8 mouse cellular contexts compared by ENCODE assay signal in genomic region chrX:95968594-95968965, GRCm38 (mm10). TPM values are rescaled to one million over a fixed set of nuclear protein-coding genes. Genes with fewer than 3 reads are reported as not detected.
DNase-seq lines count a peak whose midpoint lies in the region; ATAC-seq and TF ChIP-seq lines count a peak whose summit lies in the region.

No protein-coding gene starts in this region.

- H3K9ac ChIP-seq in forebrain, embryonic 11.5 days (ENCODE audit: low read length): peak overlapping the region; percentile 62
- H3K9ac ChIP-seq in heart, embryonic 16.5 days (ENCODE audit: low read length): peak overlapping the region; percentile 72
- H3K9ac ChIP-seq in liver, embryonic 13.5 days: peak overlapping the region; percentile 69
- peak overlapping the region; percentile 59 for H3K9ac ChIP-seq in neural tube, embryonic 12.5 days
- peak overlapping the region; percentile 57; the same call in 1 of the 2 replicates for H3K9ac ChIP-seq in stomach, postnatal 0 days (ENCODE audit: low read length)

- 12% methylated on average over 6 of the region's 6 CpGs for WGBS in forebrain, embryonic 11.5 days
- WGBS in heart, embryonic 16.5 days: 20% methylated on average over 6 of the region's 6 CpGs
- WGBS in liver, embryonic 13.5 days (ENCODE audit: insufficient replicate concordance): 13% methylated on average over 6 of the region's 6 CpGs
- 20% methylated on average over 6 of the region's 6 CpGs for WGBS in neural tube, embryonic 12.5 days
- 16% methylated on average over 6 of the region's 6 CpGs for WGBS in stomach, postnatal 0 days

- no peak for TF ChIP-seq CTCF in stomach, postnatal 0 days (IDR thresholded peaks at IDR 0.05; ENCODE audit: low read depth)

- peak overlapping the region; percentile 89 for H3K27ac ChIP-seq in forebrain, embryonic 11.5 days (ENCODE audit: low read depth, low read length)
- peak overlapping the region; percentile 46 for H3K27ac ChIP-seq in heart, embryonic 16.5 days (ENCODE audit: low read length)
- H3K27ac ChIP-seq in liver, embryonic 13.5 days: peak overlapping the region; percentile 74
- H3K27ac ChIP-seq in neural tube, embryonic 12.5 days: peak overlapping the region; percentile 83
- peak overlapping the region; percentile 36; the same call in 1 of the 2 replicates for H3K27ac ChIP-seq in stomach, postnatal 0 days (replicated peaks)

- H3K4me2 ChIP-seq in forebrain, embryonic 11.5 days (ENCODE audit: low read depth, low read length, severe bottlenecking): peak overlapping the region; percentile 51; the same call in 1 of the 2 replicates
- H3K4me2 ChIP-seq in heart, embryonic 16.5 days (ENCODE audit: low read depth, low read length): peak overlapping the region; percentile 75
- H3K4me2 ChIP-seq in liver, embryonic 13.5 days: peak overlapping the region; percentile 79
- peak overlapping the region; percentile 58 for H3K4me2 ChIP-seq in neural tube, embryonic 12.5 days (replicated peaks)
- H3K4me2 ChIP-seq in stomach, postnatal 0 days (replicated peaks; ENCODE audit: low read depth): peak overlapping the region; percentile 53

- peak overlapping the region; percentile 28 for H3K4me3 ChIP-seq in forebrain, embryonic 11.5 days (ENCODE audit: low read depth, low read length)
- peak overlapping the region; percentile 52 for H3K4me3 ChIP-seq in heart, embryonic 16.5 days (ENCODE audit: low read length)
- peak overlapping the region; percentile 58 for H3K4me3 ChIP-seq in liver, embryonic 13.5 days (replicated peaks)
- H3K4me3 ChIP-seq in neural tube, embryonic 12.5 days: peak overlapping the region; percentile 33
- peak overlapping the region; percentile 33 for H3K4me3 ChIP-seq in stomach, postnatal 0 days (ENCODE audit: low read depth, low read length)

- H3K27me3 ChIP-seq in forebrain, embryonic 11.5 days (ENCODE audit: control insufficient read depth, insufficient read depth, low read length): no peaks in the 10 kb centered on the region
- H3K27me3 ChIP-seq in heart, embryonic 16.5 days (ENCODE audit: control insufficient read depth, insufficient read depth, low read length): no peaks in the 10 kb centered on the region
- no peaks in the 10 kb centered on the region for H3K27me3 ChIP-seq in liver, embryonic 13.5 days
- H3K27me3 ChIP-seq in neural tube, embryonic 12.5 days (replicated peaks): no peaks in the 10 kb centered on the region
- H3K27me3 ChIP-seq in stomach, postnatal 0 days (ENCODE audit: control insufficient read depth, insufficient read depth, low read length): no peaks in the 10 kb centered on the region

- no peaks in the 10 kb centered on the region for H3K9me3 ChIP-seq in forebrain, embryonic 11.5 days (ENCODE audit: control insufficient read depth, low read length)
- H3K9me3 ChIP-seq in heart, embryonic 16.5 days (replicated peaks; ENCODE audit: control insufficient read depth, low read length): no peaks in the 10 kb centered on the region
- no peaks in the 10 kb centered on the region for H3K9me3 ChIP-seq in liver, embryonic 13.5 days (replicated peaks)
- H3K9me3 ChIP-seq in neural tube, embryonic 12.5 days: no peaks in the 10 kb centered on the region
- no peaks in the 10 kb centered on the region for H3K9me3 ChIP-seq in stomach, postnatal 0 days (ENCODE audit: control insufficient read depth, low read length)

- no peak for TF ChIP-seq EP300 in stomach, postnatal 0 days (optimal IDR thresholded peaks at IDR 0.05)

- peak; percentile 94 for ATAC-seq in forebrain, embryonic 11.5 days (replicated peaks; ENCODE audit: low FRiP score)
- peak; percentile 89 for ATAC-seq in heart, embryonic 16.5 days (replicated peaks; ENCODE audit: extremely low read depth, insufficient read depth, low FRiP score)
- peak; percentile 86 for ATAC-seq in liver, embryonic 13.5 days (ENCODE audit: low read depth)
- peak; percentile 94 for ATAC-seq in neural tube, embryonic 12.5 days (ENCODE audit: low FRiP score, low read depth)
- peak; percentile 94 for ATAC-seq in stomach, postnatal 0 days (ENCODE audit: low FRiP score, low TSS enrichment)

- no peaks in the 10 kb centered on the region for H3K4me1 ChIP-seq in forebrain, embryonic 11.5 days (replicated peaks; ENCODE audit: control insufficient read depth, insufficient read depth, low read length)
- H3K4me1 ChIP-seq in heart, embryonic 16.5 days (ENCODE audit: control insufficient read depth, insufficient read depth, low read length): no peaks in the 10 kb centered on the region
- peaks cover 9% of the 10 kb centered on the region for H3K4me1 ChIP-seq in liver, embryonic 13.5 days (replicated peaks)
- H3K4me1 ChIP-seq in neural tube, embryonic 12.5 days: no peaks in the 10 kb centered on the region
- no peaks in the 10 kb centered on the region for H3K4me1 ChIP-seq in stomach, postnatal 0 days (replicated peaks; ENCODE audit: control insufficient read depth, insufficient read depth)

- H3K36me3 ChIP-seq in forebrain, embryonic 11.5 days (ENCODE audit: control insufficient read depth, insufficient read depth, low read length): no peaks in the 10 kb centered on the region
- H3K36me3 ChIP-seq in heart, embryonic 16.5 days (ENCODE audit: control insufficient read depth, insufficient read depth): no peaks in the 10 kb centered on the region
- no peaks in the 10 kb centered on the region for H3K36me3 ChIP-seq in liver, embryonic 13.5 days
- no peaks in the 10 kb centered on the region for H3K36me3 ChIP-seq in neural tube, embryonic 12.5 days
- H3K36me3 ChIP-seq in stomach, postnatal 0 days (ENCODE audit: control insufficient read depth, insufficient read depth, low read length): no peaks in the 10 kb centered on the region

- peak; percentile 61 to 72 for DNase-seq in CD8-positive naive resting alpha-beta T cell, adult 2 months (ENCODE audit: low read depth in 2 of 2, low spot score in 2 of 2)
- DNase-seq in c-Kit-positive CD71-positive TER-119-negative erythroid progenitor cells, embryonic 14.5 days (ENCODE audit: low read depth): peak; percentile 84
- peak; percentile 88 for DNase-seq in forebrain, embryonic 11.5 days (ENCODE audit: low spot score)
- DNase-seq in kidney, postnatal 25 days: peak; percentile 81 to 89
- DNase-seq in liver, embryonic 13.5 days: peak; percentile 86
- peak; percentile 85 for DNase-seq in stomach, postnatal 0 days (ENCODE audit: low spot score)

RNA-seq across cellular contexts. Expression of gene Las1l, which starts 11.8 kb away (rescaled TPM):
- 47.5 and 48.6 TPM in 2 replicates for polyA plus RNA-seq in forebrain, embryonic 11.5 days (2014; fragmentation: Nextera tagmentation; extraction: Ambion mirVana)
- polyA plus RNA-seq in heart, embryonic 16.5 days (2015; fragmentation: Nextera tagmentation; extraction: Ambion mirVana): 62.7 and 63.6 TPM in 2 replicates
- 42.1 and 46.8 TPM in 2 replicates for polyA plus RNA-seq in liver, embryonic 13.5 days (2015; fragmentation: Nextera tagmentation; extraction: Ambion mirVana)
- 73.6 and 75.1 TPM in 2 replicates for polyA plus RNA-seq in neural tube, embryonic 12.5 days (2016; fragmentation: Nextera tagmentation; extraction: Ambion mirVana)
- polyA plus RNA-seq in stomach, postnatal 0 days (2015; fragmentation: Nextera tagmentation; extraction: Ambion mirVana): 33.7 and 35.8 TPM in 2 replicates

Comparison
In these comparisons a context has a peak if more than half of its experiments do, and no peak if none do; other contexts are left out.
1. Peak in every context shown above with its lines: DNase-seq, ATAC-seq, H3K4me3 ChIP-seq and H3K27ac ChIP-seq.
2. H3K27ac ChIP-seq: peak in every context shown above with its lines; median percentile 89 in forebrain, embryonic 11.5 days; 83 in neural tube, embryonic 12.5 days; 74 in liver, embryonic 13.5 days; 46 in heart, embryonic 16.5 days; 36 in stomach, postnatal 0 days.